Mouse (Mus musculus) Patski (cell line): ENCODE results near the gene Lrrc19. TPM values are rescaled to one million over a fixed set of nuclear protein-coding genes. Genes with fewer than 3 reads are reported as not detected.

Source experiments
- ATAC-seq: fragments of 100-300 bp; one replicate; pipeline ENCODE4 v1.8.0; 2021
- CTCF ChIA-PET: fragments of 350-600 bp; sonication (Branson Sonifier 250); formaldehyde crosslinking; loops from one replicate; lab custom pipeline; 2022; ENCODE audit warnings: inconsistent platforms; lab: Charles Lee
- POLR2A ChIA-PET: fragments of 350-600 bp; sonication (Branson Sonifier 250); formaldehyde crosslinking; loops from one replicate; lab custom pipeline; 2022; ENCODE audit warnings: antibody characterized with exemption, inconsistent platforms; lab: Charles Lee
- DNase-seq: peaks from one replicate; pipeline ENCODE4 v3.0.0-alpha.2; 2011; ENCODE audit warnings: low read depth, low spot score
- H3K27me3 ChIP-seq: fragments of 371-371 bp; one replicate; pipeline ENCODE4 v1.5.1; 2021
- CTCF ChIP-seq: fragments of 100-300 bp; IDR thresholded peaks from one replicate; pipeline ENCODE4 v1.5.1; 2021
- in situ Hi-C: fragments of 300-500 bp; cut with MboI; formaldehyde crosslinking; loops from 3 replicates; pipeline ENCODE4 v1.11.1; 2018; ENCODE audit warnings: low pct_unique_long_range_greater_than_20kb, mixed read lengths
- polyA plus RNA-seq: library from polyadenylated mRNA; unstranded; gene quantifications from one replicate; pipeline ENCODE4 v1.2.3, GENCODE M21; 2021

Lrrc19 gene
- polyA plus RNA-seq, 1 experiment from 2014 or later = 0.12 TPM

- CTCF ChIA-PET = no interaction called here
- POLR2A ChIA-PET = no interaction called here
- no peak for ATAC-seq
Observed at GRCm38 (mm10) chr4:94643141-94643540, 6.8 kb downstream of the Lrrc19 start.

GRCm38 (mm10) chr4:94620077-94620476 is 29.9 kb downstream of the Lrrc19 start:
- ChIA-PET CTCF (no interaction called here), POLR2A (no interaction called here)
- TF ChIP-seq CTCF = no peak
- in situ Hi-C loops = no loop called here
- ATAC-seq (no peak), DNase-seq (no peak)
- no peaks in the 10 kb centered on the region for H3K27me3 ChIP-seq

More at GRCm38 (mm10) chr4:94643141-94643540, 6.8 kb downstream of the Lrrc19 start:
- no peaks in the 10 kb centered on the region for H3K27me3 ChIP-seq
- TF ChIP-seq CTCF = no peak
- in situ Hi-C loops = no loop called here
- no peak for DNase-seq

- ATAC-seq = peak; percentile 62
- no peak for DNase-seq
- no peak for TF ChIP-seq CTCF
- ChIA-PET POLR2A (interaction anchor here (1.4 to 1.6 kb wide), 2 partner anchors 9 to 14 kb away, joined by 3 read pairs; no protein-coding TSS in a partner anchor), CTCF (no interaction called here)
- in situ Hi-C loops = no loop called here
- no peaks in the 10 kb centered on the region for H3K27me3 ChIP-seq
Observed at GRCm38 (mm10) chr4:94614627-94615006, 35.3 kb downstream of the Lrrc19 start.

- in situ Hi-C loops = no loop called here
- ChIA-PET POLR2A (interaction anchor here (1.4 to 1.6 kb wide), 2 partner anchors 9 to 13 kb away, joined by 3 read pairs; no protein-coding TSS in a partner anchor), CTCF (interaction anchor here (1.2 kb wide), 1 partner anchor 8 kb away, joined by 4 read pairs; no protein-coding TSS in a partner anchor)
- TF ChIP-seq CTCF = no peak
- H3K27me3 ChIP-seq = no peaks in the 10 kb centered on the region
- ATAC-seq (peak; percentile 83), DNase-seq (peak; percentile 57)
Observed at GRCm38 (mm10) chr4:94613972-94614626, 35.8 kb downstream of the Lrrc19 start, which contains the start of gene Ift74. Gene Ift74 (plus strand): TSS chr4:94614491.

- CTCF ChIA-PET = no interaction called here
- H3K27me3 ChIP-seq = no peaks in the 10 kb centered on the region
- no peak for TF ChIP-seq CTCF
- ATAC-seq = no peak
- no peak for DNase-seq
- POLR2A ChIA-PET = no interaction called here
- in situ Hi-C loops = no loop called here
Observed at GRCm38 (mm10) chr4:94610339-94610738, 39.6 kb downstream of the Lrrc19 start.

GRCm38 (mm10) chr4:94605591-94605990 is 44.4 kb downstream of the Lrrc19 start:
- no peak for DNase-seq
- ChIA-PET CTCF (interaction anchor here (0.9 kb wide), 1 partner anchor 11 kb away, joined by 3 read pairs; no protein-coding TSS in a partner anchor), POLR2A (interaction anchor here (0.7 kb wide), 1 partner anchor 8 kb away, joined by 3 read pairs; the partner anchor contains the start of gene Ift74)
- no peak for ATAC-seq
- no peak for TF ChIP-seq CTCF
- in situ Hi-C loops = no loop called here
- H3K27me3 ChIP-seq = no peaks in the 10 kb centered on the region

GRCm38 (mm10) chr4:94604452-94605019 is 45.4 kb downstream of the Lrrc19 start:
- POLR2A ChIA-PET = no interaction called here
- CTCF ChIA-PET = no interaction called here
- no peak for ATAC-seq
- DNase-seq = no peak
- H3K27me3 ChIP-seq = no peaks in the 10 kb centered on the region
- TF ChIP-seq CTCF = no peak
- in situ Hi-C loops = no loop called here

- ATAC-seq (peak; percentile 93), DNase-seq (peak; percentile 43)
- POLR2A ChIA-PET = no interaction called here
- in situ Hi-C loops = no loop called here
- CTCF ChIA-PET = no interaction called here
- no peaks in the 10 kb centered on the region for H3K27me3 ChIP-seq
- no peak for TF ChIP-seq CTCF
Observed at GRCm38 (mm10) chr4:94603031-94603629, 46.8 kb downstream of the Lrrc19 start, which contains the start of gene Plaa. Gene Plaa (minus strand): TSS chr4:94603244.

GRCm38 (mm10) chr4:94602496-94603030 is 47.4 kb downstream of the Lrrc19 start:
- in situ Hi-C loops = no loop called here
- ChIA-PET CTCF (no interaction called here), POLR2A (no interaction called here)
- TF ChIP-seq CTCF = no peak
- H3K27me3 ChIP-seq = no peaks in the 10 kb centered on the region
- DNase-seq = no peak
- ATAC-seq = peak; percentile 74

- peak; percentile 59 for TF ChIP-seq CTCF
- no peaks in the 10 kb centered on the region for H3K27me3 ChIP-seq
- POLR2A ChIA-PET = interaction anchor here (1.5 kb wide), 1 partner anchor 13 kb away, joined by 3 read pairs; the partner anchor contains the start of gene Ift74
- in situ Hi-C loops = no loop called here
- ATAC-seq = no peak
- CTCF ChIA-PET = interaction anchor here (1.2 to 1.5 kb wide), 2 partner anchors 9 to 38 kb away, joined by 3 read pairs; no protein-coding TSS in a partner anchor
- DNase-seq = no peak
Observed at GRCm38 (mm10) chr4:94601395-94601794, 48.5 kb downstream of the Lrrc19 start.
